Mouse (Mus musculus) midbrain, postnatal 0 days (tissue): ENCODE data around the gene Gstt4. TPM values are rescaled to one million over a fixed set of nuclear protein-coding genes. Genes with fewer than 3 reads are reported as not detected.
"Not testable (repeated sequence)": the region's sequence is repeated elsewhere in the genome, so short reads cannot be mapped to it uniquely, and the experiment has no call there.

Experiments used
- ATAC-seq: fragments of 200-750 bp; cut with Nextera tagmentation; 2 replicates; pipeline ENCODE4 v1.8.0; 2017; ENCODE audit warnings: moderate number of reproducible peaks, mild to moderate bottlenecking, moderate TSS enrichment, moderate library complexity; ENCODE audit not compliant: low FRiP score
- DNase-seq: peaks from one replicate; pipeline ENCODE4 v3.0.0-alpha.2; 2015; ENCODE audit warnings: low spot score
- H3K27ac ChIP-seq: fragments of 300-500 bp; sonication (generic); 2 replicates; pipeline ENCODE4 v1.5.1; 2014; ENCODE audit warnings: low read depth, mild to moderate bottlenecking, low read length, mixed read lengths
- H3K27me3 ChIP-seq: fragments of 300-500 bp; sonication (generic); 2 replicates; pipeline ENCODE4 v1.6.1; 2014; ENCODE audit warnings: low read length, control low read depth, mixed read lengths; ENCODE audit not compliant: insufficient read depth
- H3K36me3 ChIP-seq: fragments of 300-500 bp; sonication (generic); 2 replicates; pipeline ENCODE4 v1.6.1; 2014; ENCODE audit warnings: low read length, control low read depth, mixed read lengths; ENCODE audit not compliant: insufficient read depth
- H3K4me1 ChIP-seq: fragments of 300-500 bp; sonication (generic); 2 replicates; pipeline ENCODE4 v1.6.1; 2014; ENCODE audit warnings: mild to moderate bottlenecking, control low read depth, antibody characterized with exemption, low read length, mixed read lengths; ENCODE audit not compliant: insufficient read depth
- H3K4me2 ChIP-seq: fragments of 300-500 bp; sonication (generic); 2 replicates; pipeline ENCODE4 v1.6.1; 2014; ENCODE audit warnings: low read depth, mild to moderate bottlenecking, low read length, mixed read lengths; ENCODE audit not compliant: poor library complexity, severe bottlenecking
- H3K4me3 ChIP-seq: fragments of 300-500 bp; sonication (generic); 2 replicates; pipeline ENCODE4 v1.5.1; 2014; ENCODE audit warnings: low read depth, mild to moderate bottlenecking, low read length, moderate library complexity
- H3K9ac ChIP-seq: fragments of 300-500 bp; sonication (generic); replicated peaks from 2 replicates; pipeline ENCODE4 v1.6.1; 2014; ENCODE audit warnings: mild to moderate bottlenecking, low read length, moderate library complexity, mixed read lengths; ENCODE audit not compliant: poor library complexity, severe bottlenecking
- H3K9me3 ChIP-seq: fragments of 300-500 bp; sonication (generic); 2 replicates; pipeline ENCODE4 v1.6.1; 2016; ENCODE audit warnings: low read length, control low read depth
- CTCF ChIP-seq: IDR thresholded peaks from 2 replicates; pipeline ENCODE4 v1.5.1; 2016; ENCODE audit warnings: antibody characterized with exemption, mild to moderate bottlenecking
- WGBS: fragments of 180-500 bp; shearing (Covaris S2); extraction: QIAGEN DNeasy Blood & Tissue Kit; methylation state at CpG from one replicate; pipeline ENCODE4 v1.1.7; 2014; 5-methylcytosine and 5-hydroxymethylcytosine counted together
- polyA plus RNA-seq: library from polyadenylated mRNA; unstranded; fragments of >200 nt; fragmentation: Nextera tagmentation; extraction: Ambion mirVana; gene quantifications from 2 replicates; pipeline ENCODE4 v1.2.1, GENCODE M21; 2015
- total RNA-seq: library from RNA; depleted of rRNA; stranded (reverse); fragments of >200 nt; gene quantifications from 2 replicates; pipeline ENCODE4 v1.2.3, GENCODE M21; 2014; rRNA removed

Gstt4 gene
- not detected in 2 replicates for total RNA-seq
- not detected in 2 replicates for polyA plus RNA-seq

- Histone ChIP-seq H3K4me3 (no peak within 1 kb of the TSS), H3K9ac (no peak within 1 kb of the TSS), H3K9me3 (no peaks in the 10 kb centered on the region), H3K27ac (no peak within 1 kb of the TSS), H3K4me2 (no peak within 1 kb of the TSS), H3K36me3 (no peaks in the 10 kb centered on the region), H3K27me3 (no peaks in the 10 kb centered on the region), H3K4me1 (no peaks in the 10 kb centered on the region)
- WGBS = 97% methylated on average over 2 of the region's 2 CpGs
- TF ChIP-seq CTCF = no peak
- DNase-seq = no peak
- ATAC-seq = no peak
Measured at GRCm38 (mm10) chr10:75822443-75822842, at the start of gene Gstt4. Gstt4 (minus strand) TSS chr10:75822543.

GRCm38 (mm10) chr10:75861587-75861986, 39.2 kb upstream of the Gstt4 start:
- Histone ChIP-seq H3K4me2 (no peak overlapping the region), H3K9me3 (no peaks in the 10 kb centered on the region), H3K4me1 (peaks cover 9% of the 10 kb centered on the region; the same call in 1 of the 2 replicates), H3K4me3 (no peak overlapping the region), H3K9ac (no peak overlapping the region), H3K27ac (no peak overlapping the region), H3K27me3 (no peaks in the 10 kb centered on the region), H3K36me3 (peaks cover 7% of the 10 kb centered on the region; the same call in 1 of the 2 replicates)
- no peak for ATAC-seq
- no peak for DNase-seq
- no peak for TF ChIP-seq CTCF
- 45% methylated on average over 5 of the region's 5 CpGs for WGBS

GRCm38 (mm10) chr10:75860746-75861145, 38.4 kb upstream of the Gstt4 start:
- H3K4me2 ChIP-seq = peak overlapping the region; percentile 64
- H3K4me3 ChIP-seq = peak overlapping the region; percentile 49; the same call in 1 of the 2 replicates
- WGBS = 14% methylated on average over 7 of the region's 7 CpGs
- H3K9me3 ChIP-seq = no peaks in the 10 kb centered on the region
- ATAC-seq = no peak
- peaks cover 15% of the 10 kb centered on the region; the same call in 1 of the 2 replicates for H3K36me3 ChIP-seq
- peak overlapping the region; percentile 39; the same call in 1 of the 2 replicates for H3K27ac ChIP-seq
- H3K27me3 ChIP-seq = no peaks in the 10 kb centered on the region
- DNase-seq = no peak
- 0 out of 2 replicates have a peak overlapping the region, but pooled peaks have one; percentile 9 for H3K9ac ChIP-seq
- peaks cover 9% of the 10 kb centered on the region; the same call in 1 of the 2 replicates for H3K4me1 ChIP-seq
- no peak for TF ChIP-seq CTCF

GRCm38 (mm10) chr10:75859786-75860470, 37.6 kb upstream of the Gstt4 start, which contains the start of gene Mif:
Mif (minus strand) TSS chr10:75860240.
- H3K27me3 ChIP-seq, H3K9me3 ChIP-seq, H3K4me1 ChIP-seq: not testable (repeated sequence)
- whole genome bisulfite sequencing = under 1% methylated on average over 39 of the region's 46 CpGs
- peak within 1 kb of the TSS; percentile 86 for H3K27ac ChIP-seq
- peak within 1 kb of the TSS; percentile 80 for H3K9ac ChIP-seq
- DNase-seq = peak; percentile 94
- peaks cover 15% of the 10 kb centered on the region; the same call in 1 of the 2 replicates for H3K36me3 ChIP-seq
- ATAC-seq = peak; percentile 95
- peak within 1 kb of the TSS; percentile 49 for H3K4me3 ChIP-seq
- peak within 1 kb of the TSS; percentile 64 for H3K4me2 ChIP-seq

GRCm38 (mm10) chr10:75859107-75859746, 36.9 kb upstream of the Gstt4 start:
- peak overlapping the region; percentile 64 for H3K4me2 ChIP-seq

More at GRCm38 (mm10) chr10:75859107-75859746, 36.9 kb upstream of the Gstt4 start:
- Histone ChIP-seq H3K4me3 (peak overlapping the region; percentile 49), H3K36me3 (peaks cover 15% of the 10 kb centered on the region; the same call in 1 of the 2 replicates), H3K9me3 (no peaks in the 10 kb centered on the region), H3K4me1 (peaks cover 9% of the 10 kb centered on the region; the same call in 1 of the 2 replicates), H3K27ac (peak overlapping the region; percentile 86), H3K9ac (peak overlapping the region; percentile 80), H3K27me3 (no peaks in the 10 kb centered on the region)
- DNase-seq (peak; percentile 82), ATAC-seq (peak; percentile 82)
- WGBS = 2% methylated on average over 21 of the region's 27 CpGs
- TF ChIP-seq CTCF = peak; percentile 36; the same call in 1 of the 2 replicates
